Mouse (Mus musculus) heart, postnatal 0 days (tissue): ENCODE data around the gene Zfp213.

Experiments used
- CTCF ChIP-seq: IDR thresholded peaks from 2 replicates; pipeline ENCODE4 v1.5.1; 2016; ENCODE audit warnings: antibody characterized with exemption, control low read depth, low read depth
- EP300 ChIP-seq: IDR thresholded peaks from 2 replicates; pipeline ENCODE4 v1.6.1; 2016; ENCODE audit warnings: antibody characterized with exemption, low read depth

DNA sequence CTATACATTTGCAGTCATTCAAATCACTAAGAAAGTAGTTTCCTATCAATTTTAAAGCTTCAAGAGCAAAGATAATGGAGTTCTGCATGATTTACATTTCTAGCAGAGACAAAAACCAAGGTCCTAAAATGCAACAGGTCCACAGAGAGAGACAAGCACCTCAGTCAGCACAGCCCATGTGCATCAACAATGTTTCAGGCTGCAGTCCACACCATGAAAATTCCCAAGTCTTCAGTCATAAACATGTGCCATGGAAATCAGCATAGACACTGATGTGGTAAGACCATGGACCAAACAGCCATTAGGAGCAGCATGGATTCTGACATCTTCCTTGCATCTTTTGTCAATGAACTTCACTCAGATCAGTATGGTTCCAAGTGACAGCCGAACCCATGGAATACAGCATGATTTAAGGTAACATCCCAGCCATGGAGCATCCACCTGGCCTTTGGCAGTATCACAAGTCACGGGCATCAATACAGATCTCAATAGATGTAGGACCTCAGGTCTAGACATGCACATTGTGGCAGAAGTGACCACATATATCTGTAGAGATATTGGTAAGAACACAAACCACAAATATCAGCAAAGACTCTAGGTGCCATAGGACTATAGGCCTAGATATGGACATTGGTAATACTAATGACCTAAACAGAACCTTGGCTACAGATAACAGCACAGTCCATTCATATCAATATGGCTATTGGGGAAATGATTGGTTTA, 45.2 kb downstream of the Zfp213 start:
- TF ChIP-seq CTCF (no peak), EP300 (no peak)
